Mouse (Mus musculus) E14TG2a.4 (cell line): Measurements from ENCODE around the gene Mt2.

ENCODE experiments used
- CTCF ChIP-seq: conservative IDR thresholded peaks from 2 replicates; pipeline ENCODE4 v1.5.1; 2014; ENCODE audit warnings: low read length
- NANOG ChIP-seq: IDR thresholded peaks from 2 replicates; pipeline ENCODE4 v1.6.1; 2014; ENCODE audit warnings: borderline replicate concordance, low read length, mixed read lengths

GRCm38 (mm10) chr8:94184357-94184843, 11.9 kb downstream of the Mt2 start:
- no peak for TF ChIP-seq CTCF
- TF ChIP-seq NANOG: no peak
